Mouse (Mus musculus) embryo, embryonic 9.5 days (tissue): ENCODE results near the gene Lamtor4.

Experiments used
- DNase-seq: peaks from one replicate; pipeline ENCODE4 v3.0.0-alpha.2; 2017; ENCODE audit errors: extremely low spot score

Gene Lamtor4

DNA sequence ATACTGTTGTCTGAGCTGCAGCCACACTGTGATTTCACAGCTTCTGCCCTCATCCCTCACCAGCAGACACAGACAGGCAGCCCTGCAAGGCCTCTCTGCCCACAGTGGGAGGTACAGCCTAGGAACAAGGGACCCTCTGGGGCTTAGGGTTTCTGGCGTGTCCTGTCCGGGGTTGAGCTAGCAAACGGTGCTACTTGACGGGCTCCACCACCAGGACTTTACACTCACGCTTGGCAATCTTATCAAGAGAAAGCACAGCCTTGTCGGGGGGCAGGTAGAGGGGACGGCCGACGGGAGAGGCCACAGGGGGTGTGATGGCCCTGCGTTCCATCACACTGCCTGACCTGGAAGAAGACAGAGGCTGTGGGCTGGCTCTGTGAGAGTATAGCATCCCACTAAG, 4.8 kb downstream of the Lamtor4 start:
- DNase-seq, result no peak

DNA sequence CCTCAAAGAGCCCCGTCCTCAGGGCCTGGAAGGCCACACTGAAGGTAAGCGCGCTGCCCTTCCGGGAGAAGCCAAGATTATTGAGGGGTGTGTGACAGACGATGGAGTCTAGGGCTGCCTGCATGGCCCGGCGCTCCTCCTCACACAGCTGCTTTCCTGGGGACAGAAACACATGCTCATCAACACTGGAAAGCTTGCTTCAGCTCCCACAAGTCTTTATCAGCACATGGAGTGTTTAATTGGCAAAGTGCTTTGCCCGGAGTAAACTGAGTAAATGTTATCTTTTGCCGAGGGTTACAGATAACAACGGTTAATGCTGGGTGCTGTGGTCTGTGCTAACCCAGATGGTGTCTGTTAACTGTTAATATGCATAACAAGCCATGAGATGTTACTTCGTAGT, 5.6 kb downstream of the Lamtor4 start:
- no peak for DNase-seq

DNA sequence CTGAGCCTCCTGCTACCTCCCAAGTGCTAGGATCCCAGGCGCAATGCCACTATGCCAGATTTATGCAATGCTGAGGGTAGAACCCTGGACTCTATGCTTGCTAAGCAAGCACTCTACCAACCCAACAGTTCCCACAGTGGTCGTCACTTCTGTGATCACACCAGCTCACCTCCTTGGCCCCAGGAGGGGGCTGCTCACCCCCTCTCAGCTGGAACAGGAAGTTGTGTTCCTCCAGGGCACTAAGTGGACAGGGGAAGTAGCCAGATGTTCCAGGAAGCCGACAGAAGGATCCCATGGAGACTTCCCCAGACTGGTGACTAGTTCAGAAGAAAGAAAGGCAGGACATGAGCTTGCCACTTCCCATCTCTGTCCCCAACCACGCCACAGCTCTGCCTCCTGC, 6.7 kb downstream of the Lamtor4 start:
- no peak for DNase-seq

DNA sequence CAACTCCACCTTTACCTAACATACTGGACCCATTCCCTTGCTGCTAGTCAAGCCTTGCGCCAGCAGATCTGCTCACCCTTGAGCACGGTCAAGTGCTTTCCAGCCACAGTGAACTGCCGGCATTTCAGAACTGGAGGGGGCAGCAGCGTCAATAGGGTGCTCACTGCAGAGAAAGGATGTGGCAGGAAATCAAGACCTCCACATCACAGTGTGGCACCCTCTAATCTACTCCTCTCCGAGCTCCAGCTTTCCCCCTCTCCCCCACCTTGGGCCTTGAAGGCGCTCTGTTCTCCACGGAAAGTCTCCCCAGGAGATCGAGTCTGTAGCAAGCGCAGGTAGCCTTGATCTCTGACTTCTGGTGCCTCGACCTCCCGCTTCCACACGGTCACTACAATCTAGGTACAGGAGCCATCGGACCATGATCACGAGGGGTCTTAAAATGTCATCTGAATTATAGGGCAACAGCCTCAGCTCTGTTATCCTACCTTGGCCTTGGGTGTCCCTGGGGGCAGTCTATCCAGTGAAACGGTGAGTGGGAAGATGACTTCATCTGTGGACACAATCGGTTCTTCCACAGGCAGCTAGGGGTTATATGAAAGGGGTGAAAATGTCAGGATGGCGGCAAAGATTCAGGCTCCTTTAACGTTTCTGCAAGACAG, 7.4 kb downstream of the Lamtor4 start:
- no peak for DNase-seq

DNA sequence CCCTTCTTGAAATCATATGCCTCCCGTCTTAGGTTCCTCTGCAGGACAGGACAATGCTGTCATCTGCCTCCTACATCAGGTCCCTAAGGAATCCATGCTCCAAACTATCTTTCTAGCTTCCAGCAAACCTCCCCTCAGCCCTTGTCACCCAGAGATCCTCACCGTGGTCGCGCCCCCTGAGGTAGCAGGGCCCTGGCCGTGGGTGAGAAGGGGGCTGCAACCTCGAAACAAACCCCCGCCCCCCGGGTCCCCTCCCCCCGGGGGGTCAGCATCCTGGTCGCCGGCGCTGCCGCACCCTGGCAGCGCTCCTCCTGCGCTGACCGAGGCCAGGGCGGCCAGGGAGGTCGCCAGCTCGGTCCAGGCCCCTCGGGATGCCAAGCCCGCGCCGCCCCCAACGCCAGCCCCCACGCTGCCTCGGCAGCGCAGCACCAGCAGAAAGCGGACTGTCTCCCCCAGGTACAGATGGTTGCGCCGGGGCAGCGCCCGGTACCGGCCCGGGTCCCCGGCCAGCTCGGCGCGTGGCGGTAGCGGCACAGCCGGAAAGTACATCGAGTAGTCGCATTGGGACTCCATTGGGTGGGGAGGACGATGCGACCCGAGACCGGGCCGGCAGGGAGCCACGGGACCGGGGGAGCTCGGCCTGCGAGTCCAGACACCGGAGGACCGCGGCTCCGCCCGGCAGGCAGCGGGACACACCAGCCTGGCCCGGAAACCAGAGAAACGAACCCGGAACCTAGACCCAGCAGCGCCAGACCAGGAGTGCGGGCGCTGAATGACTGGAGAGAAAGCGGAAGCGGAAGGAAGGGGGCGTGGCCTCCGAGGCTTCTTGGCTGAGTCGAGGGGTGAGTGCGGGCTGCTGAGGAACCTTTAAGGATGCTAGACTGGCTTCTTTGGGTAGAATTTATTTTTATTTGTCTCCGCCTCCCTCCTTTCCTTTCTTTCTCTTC, 8.3 kb downstream of the Lamtor4 start, which contains the start of gene BC037034:
Gene BC037034 (minus strand): TSS at position 774 of the 947 bp plus-strand sequence.
- DNase-seq, result peak; percentile 88

DNA sequence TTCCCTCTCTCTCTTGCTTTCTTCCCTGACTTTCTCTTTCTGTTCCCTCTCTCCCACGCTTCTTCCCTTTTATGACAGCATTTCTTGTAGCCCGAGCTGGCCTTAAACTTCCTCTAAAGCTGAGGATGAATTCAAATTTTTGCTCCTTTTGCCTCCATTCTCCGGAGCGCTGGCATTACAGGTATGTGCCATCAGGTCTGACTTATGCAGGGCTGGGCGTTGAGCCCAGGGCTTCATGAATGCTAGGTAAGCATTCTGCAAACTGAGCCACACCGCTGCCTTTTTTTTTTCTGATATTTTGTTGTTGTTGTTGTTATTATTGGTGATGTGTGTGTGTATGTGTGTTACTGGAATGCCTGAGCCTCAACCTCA, 8.9 kb downstream of the Lamtor4 start:
- no peak for DNase-seq

DNA sequence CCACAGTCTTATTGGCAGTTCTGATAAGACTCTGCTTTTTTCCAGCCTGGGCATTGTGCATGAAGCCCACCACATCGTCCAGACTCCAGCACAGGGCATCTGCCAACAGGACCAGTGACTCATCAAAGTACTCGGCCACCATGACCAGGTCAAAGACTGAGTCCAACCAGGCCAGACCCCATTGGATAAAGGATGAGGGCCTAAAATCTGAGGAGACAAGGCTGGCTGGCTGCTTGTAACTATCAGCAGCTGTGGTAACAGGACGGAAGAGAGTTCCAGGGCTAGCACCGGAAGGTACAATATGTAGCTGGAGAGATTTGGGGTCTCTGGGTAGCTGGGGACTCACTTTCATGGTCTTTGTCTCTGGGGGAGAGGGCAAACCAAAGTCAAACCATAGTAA, 10.4 kb downstream of the Lamtor4 start:
- no peak for DNase-seq

DNA sequence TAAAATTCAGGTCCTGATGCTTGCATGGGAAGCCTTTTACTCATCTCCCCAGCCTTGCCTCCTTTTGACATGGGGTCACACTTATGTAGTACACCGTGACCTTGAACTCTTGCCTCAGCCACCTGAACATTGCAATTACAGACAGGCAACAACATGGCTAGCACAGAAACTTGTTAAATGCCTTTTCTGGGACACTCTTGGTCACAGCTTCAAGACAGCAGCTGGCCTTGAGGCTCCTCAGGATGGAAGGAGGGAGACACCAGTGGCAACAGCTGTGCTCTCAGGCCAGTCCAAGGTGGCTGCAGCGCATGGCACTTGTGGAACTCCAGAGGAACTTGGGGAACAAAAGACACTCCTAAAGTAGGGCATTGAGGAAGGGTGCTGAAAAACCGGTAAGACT, 11.8 kb downstream of the Lamtor4 start:
- DNase-seq, result no peak

DNA sequence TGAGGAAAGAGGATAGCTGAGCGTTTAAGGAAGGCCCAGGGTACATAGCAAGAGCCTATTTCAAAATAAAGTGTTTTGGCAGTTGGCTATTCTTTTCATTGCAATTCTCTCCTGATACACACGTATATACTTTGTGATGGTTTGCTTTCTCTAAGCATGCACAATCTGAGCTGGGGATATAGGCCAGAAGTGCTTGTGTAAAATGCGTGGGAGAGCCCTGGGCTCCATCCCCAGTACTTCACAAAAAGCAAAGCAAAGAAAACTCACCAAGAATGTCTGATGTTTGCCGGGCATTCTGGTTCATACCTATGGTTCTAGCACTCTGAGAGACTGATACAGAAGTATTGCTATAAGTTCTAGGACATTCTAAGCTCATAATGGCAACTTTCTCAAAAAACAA, 13.7 kb downstream of the Lamtor4 start:
- no peak for DNase-seq

DNA sequence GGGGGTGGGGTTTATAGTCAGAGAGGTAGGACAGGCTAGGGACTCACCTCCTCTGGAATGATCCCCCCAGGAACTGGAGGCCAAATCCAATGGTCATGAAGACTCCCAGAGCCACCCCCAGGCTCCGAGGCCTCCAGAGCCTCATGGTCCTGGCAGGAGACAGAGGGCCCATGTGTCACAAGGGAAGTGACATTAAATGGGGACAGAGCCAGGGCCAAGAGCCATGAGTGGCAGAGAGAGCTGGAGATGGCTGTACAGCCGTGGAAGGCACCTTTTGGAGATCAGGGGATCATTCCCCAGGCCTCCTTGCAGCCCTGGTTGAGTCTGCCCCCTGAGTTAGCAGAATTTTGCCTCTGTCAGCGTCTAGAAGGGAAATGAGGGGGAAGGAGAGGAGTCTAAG, 15.9 kb downstream of the Lamtor4 start:
- DNase-seq, result no peak

DNA sequence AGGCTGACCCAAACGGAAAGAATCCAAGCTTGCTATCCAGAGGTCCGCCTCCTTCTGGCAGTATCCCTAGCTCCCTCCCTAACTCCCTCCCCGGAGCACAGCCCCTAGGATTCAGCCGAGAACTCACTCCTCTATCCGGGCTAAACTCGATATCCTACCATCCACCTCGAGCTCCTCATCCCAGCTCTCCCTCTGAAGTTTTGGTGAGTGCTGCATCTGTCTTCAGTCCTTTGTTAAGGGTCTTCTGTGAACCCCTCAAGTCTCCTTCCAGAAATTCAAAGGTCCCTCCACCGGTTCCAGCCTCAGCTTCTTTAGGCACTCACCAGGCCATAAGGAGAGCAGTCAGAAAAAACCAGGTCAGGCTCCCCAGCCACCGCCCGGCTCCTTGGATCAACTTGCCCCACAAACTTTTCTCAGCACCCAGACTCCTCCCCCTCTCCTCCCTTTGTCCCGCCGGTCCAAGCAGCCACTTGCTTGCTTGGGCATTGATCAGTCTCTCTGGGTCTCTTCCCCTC, 17.2 kb downstream of the Lamtor4 start, which contains the start of gene Gal3st4:
Gene Gal3st4 (minus strand): TSS at position 432 of the 515 bp plus-strand sequence.
- DNase-seq, result peak; percentile 75

DNA sequence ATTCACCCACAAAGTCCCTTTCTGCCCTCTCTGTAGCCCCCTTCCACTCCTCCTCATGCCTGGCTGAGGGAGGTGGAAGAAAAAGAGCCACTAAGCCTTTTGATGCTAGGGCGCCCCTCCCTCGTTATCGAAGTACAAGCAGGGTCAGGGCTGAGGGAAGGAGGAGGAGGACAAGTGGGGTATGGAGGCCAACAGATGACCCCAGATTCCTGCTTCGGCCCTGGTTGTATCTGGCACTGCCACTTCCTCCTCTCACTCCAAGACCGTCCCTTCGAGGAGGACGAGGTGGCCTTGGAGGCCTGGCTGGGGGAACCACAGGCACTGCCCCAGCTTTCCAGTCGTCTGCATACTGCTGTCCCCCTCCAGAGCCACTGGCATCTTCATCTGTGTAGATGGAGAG, 18.9 kb downstream of the Lamtor4 start:
- no peak for DNase-seq

DNA sequence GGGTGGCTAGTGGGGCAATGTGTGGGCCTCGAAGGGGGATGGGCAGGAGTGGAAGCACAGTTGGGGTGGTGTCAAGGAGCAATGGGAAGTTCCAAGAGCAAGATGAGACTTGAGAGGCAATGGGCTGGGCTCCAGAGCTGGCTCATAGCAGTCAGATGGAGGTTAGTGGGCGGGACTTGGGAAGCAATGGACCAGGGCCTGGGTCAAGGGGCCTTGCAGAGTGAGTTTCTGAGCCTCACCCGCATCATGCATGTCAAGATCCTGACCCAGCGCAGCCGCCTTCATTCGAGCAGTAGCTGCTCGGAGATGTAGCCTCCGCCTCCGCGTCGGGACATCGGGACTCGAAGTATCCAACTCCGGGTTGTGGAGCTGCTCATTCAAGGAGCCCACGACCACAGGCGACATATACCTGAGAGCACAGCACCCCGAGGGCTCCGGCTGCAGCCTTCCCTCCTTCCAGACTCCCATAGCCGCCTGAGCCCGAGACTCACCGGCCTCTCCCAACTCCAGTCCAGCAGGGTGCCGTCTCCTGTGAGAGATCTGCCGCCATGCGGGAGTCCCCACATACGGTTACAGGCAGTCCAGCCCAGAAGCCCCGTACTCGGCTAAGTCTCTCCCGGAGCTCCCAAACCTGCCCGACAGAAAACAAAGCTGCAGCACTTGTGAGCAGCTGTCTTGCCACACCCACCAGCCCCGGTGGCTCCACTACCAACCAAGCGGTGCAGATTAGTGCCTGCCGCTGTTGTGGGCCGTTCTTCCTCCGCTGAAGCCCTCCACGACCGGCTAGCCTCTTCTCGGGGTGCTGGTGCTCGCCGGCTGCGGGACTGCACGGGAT, 20.2 kb downstream of the Lamtor4 start:
- peak; percentile 62 for DNase-seq

DNA sequence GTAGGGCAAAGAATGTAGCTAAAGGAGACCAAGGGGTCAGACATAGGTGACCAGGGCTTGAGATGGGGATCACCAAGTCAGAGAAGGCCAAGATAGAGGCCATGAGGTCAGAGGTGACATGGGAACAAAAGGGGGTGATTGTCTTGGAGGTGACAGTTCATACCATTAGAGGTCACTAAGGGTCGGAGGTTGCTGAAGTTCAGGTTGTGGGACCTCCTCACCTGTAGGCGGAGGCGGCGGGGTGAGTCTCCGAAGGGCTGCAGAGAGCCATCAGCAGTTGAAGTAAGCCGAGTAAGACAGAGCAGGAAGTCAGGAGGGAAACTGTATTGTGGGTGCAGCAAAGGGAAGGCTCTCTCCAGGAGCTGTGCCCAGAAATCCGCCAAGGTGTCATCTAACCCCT, 22.7 kb downstream of the Lamtor4 start:
- no peak for DNase-seq

DNA sequence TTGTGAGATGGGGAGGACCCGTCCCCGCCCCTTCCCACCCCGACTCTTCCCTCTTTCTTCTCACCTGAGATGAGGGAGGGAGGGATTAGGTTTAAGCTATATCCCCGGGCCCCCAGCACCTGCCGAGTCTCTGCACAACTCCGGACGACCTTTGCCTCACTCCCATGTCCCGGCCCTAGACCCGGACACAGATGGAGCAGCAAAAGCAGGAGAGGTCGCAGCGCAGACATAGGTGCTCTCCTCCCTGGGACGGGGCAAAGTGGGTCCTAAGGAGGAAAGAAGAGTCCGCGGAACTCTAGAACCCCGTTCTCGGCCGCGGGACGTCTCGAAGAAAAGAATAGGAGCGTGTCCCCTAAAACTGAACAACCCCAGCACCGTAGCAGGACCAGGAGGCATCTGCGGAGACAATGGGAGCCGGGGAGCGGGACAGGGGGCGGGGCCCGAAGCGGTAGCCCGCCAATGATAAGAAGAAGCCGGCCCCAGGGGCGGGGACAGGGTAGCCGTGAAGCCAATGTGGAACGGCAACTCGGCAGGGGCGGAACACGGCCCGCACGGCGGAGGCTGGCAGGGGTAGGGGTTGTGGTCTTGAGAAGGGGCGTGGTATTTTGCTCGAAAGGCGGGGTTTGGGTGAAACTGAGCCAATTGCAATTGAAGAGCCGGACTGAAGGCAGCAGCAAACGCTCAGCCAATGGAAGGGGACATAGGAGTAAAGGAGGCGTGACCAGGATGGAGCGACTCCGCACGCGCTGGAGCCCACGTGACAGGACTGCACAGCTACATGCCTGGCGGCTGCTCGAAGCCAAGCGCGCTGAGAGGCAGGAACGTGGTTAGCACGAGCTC, 24.5 kb downstream of the Lamtor4 start, which contains the start of the genes Gm43720, Gpc2 and Stag3:
Gene Gm43720 (minus strand): TSS at position 374 of the 840 bp plus-strand sequence.
Gene Gpc2 (minus strand): TSS at position 421 of the 840 bp plus-strand sequence.
Gene Stag3 (plus strand): TSS at position 656 of the 840 bp plus-strand sequence.
- DNase-seq, result peak; percentile 99

DNA sequence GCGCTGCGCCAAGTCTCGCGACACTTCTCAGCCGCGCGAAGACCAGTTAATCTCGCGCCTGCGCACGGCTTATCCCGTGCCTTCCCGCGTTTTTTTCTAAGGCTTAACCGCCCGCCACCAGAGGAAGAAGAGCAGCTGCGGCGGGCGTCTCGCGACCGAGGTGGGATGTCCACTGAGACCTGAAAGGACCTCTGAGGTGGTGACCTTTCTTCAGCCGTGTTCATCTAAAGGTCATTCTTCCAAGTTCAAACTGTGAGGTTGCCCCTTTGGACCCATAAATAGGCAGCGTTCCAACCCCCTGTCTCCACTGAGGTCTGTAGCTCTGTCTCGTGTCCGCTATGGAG, 25.1 kb downstream of the Lamtor4 start:
- DNase-seq, result no peak

DNA sequence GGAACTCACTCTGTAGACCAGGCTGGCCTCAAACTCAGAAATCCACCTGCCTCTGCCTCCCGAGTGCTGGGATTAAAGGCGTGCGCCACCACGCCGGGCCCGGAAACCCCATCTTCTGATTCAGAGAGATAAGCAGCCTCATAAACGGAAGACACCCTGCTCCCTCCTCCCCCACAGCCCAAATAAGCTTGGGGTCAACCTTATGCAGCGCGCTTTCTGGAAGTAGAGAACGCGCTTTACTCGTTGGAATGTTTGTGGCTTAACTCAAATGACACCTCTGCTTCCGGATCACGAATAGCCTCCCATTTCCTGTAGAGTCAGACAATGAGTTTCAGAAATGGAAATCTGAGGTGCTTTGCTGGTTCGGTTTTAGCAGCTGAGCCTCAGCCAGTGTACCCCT, 25.5 kb downstream of the Lamtor4 start:
- DNase-seq, result no peak

DNA sequence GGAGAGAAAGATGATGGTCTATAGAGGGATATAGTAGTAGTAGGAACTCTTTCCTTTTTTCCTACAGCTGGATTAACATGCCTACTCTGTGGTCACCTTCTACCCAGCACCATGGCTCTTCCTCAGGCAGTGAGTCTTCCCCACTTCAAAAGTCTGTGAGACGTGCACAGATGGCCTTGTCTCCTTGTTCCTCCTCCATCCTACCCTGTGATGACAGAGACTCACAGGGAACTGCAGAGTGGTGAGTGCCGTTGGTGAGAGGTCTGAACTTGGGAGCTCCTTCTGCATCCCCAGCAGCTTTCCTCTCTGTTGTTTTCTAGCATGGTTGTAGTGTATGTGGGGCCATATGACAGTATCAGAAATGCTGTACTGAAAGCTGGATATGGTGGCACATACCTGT, 26.5 kb downstream of the Lamtor4 start:
- DNase-seq, result no peak

DNA sequence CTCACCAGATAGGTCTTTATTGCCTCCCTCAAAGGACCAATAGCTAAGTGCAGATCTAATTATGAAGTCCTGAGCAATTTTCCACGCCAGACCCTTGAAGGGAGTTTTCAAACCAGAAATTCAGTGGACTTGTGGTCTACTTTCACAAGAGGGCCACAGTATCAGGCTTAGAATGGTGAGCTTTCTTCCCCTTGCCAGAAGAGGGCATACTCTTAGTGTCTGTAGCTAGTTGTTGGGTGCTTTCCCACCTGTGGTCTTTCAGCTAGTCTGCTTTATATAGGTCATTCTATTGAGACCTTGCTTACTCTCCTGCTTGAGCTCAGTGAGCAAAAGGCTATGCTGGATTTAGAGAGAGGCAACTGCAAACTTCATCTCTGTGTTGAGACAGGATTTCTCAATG, 28.3 kb downstream of the Lamtor4 start:
- no peak for DNase-seq

DNA sequence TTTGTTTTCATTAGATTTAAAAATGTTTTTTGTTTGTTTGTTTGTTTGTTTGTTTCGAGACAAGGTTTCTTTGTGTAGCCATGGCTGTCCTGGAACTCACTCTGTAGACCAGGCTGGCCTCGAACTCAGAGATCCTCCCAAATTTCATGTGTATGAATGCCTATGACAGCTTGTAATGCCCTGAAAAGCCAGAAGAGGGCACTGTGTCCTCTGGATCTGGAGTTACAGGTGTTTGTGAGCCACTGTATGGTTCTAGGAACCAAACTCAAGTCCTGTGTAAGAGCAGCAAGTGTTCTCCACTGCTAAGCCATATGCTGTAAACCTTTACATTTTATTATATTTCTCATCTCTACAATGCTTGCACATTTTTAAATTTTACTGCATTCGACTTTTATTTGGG, 32.6 kb downstream of the Lamtor4 start:
- no peak for DNase-seq

DNA sequence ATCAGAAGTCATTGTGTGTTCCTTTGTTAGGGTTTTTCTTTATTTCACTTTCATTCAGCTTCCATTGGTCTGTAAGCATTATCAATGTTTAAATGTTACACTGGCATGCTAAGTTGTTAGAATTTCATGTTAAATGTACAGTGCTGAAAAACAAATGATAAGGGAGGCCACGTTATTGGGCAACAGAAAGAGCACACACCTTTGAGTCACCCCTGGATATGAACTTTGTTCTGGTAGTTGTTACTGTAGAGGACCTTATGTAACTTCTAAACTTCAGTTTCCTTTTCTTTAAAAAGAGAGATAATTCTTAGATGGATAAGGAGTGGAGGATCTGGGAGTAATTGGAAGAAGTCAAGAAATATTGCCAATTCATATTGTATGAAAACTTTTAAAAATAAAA, 36.4 kb downstream of the Lamtor4 start:
- no peak for DNase-seq
